Mouse (Mus musculus): Measurements from ENCODE around the gene Utp4. TPM values are rescaled to one million over a fixed set of nuclear protein-coding genes. Genes with fewer than 3 reads are reported as not detected.

Utp4 gene
- total RNA-seq, 1 experiment = 118 TPM

DNA sequence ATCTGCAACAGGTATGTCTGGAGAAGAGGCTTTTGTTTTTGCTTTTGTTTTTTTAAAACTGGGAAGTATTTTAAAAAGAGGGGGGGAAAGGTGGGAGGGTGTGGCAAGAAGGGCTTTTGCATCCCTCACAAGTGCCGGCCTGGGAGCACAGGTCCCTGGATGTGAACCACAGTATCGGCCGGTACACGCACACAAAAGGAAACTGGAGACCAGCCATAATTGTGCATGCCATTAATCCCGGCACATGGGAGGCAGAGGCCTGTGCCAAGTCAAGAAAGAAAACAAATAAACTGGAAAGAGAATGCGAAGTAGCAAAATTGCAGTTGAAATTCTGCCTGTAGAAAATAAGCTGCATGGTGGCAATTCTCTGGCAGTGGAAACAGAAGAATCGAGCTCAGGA, 14.9 kb downstream of the Utp4 start:
- H3K9me3 ChIP-seq (ENCODE audit: control insufficient read depth, insufficient read depth, low read depth, low read length) = no peaks in the 10 kb centered on the region
- peaks cover 6 to 8% of the 10 kb centered on the region in 2 experiments for H3K4me1 ChIP-seq (ENCODE audit: control insufficient read depth in 2 of 2, insufficient read depth in 2 of 2, low read length in 2 of 2, poor library complexity in 1 of 2)
- no peak overlapping the region for H3K27ac ChIP-seq (ENCODE audit: insufficient read depth, low read depth, low read length, poor library complexity, severe bottlenecking)
- peaks cover 63% of the 10 kb centered on the region for H3K36me3 ChIP-seq (ENCODE audit: control insufficient read depth, insufficient read depth, low read length, poor library complexity, severe bottlenecking)
- no peak overlapping the region for H3K9ac ChIP-seq (ENCODE audit: insufficient read depth, low read depth, low read length, poor library complexity, severe bottlenecking)
- DNase-seq (ENCODE audit: low read depth, low spot score) = no peak
- in situ Hi-C loops (cut with MboI; ENCODE audit: low sequenced_read_pairs in 2 of 2, unreplicated experiment in 2 of 2) = no loop called here
- TF ChIP-seq CHD2 (IDR thresholded peaks at IDR 0.05; ENCODE audit: low read depth, low read length) (no peak), HCFC1 (IDR thresholded peaks at IDR 0.05; ENCODE audit: borderline replicate concordance, insufficient read depth, low read length) (no peak), ZC3H11A (IDR thresholded peaks at IDR 0.05; ENCODE audit: borderline replicate concordance, low read depth, low read length) (no peak), MAFK (IDR thresholded peaks at IDR 0.05; ENCODE audit: insufficient read depth, low read depth, low read length) (no peak), ZNF384 (IDR thresholded peaks at IDR 0.05; ENCODE audit: low read depth, low read length) (no peak)
- H3K4me3 ChIP-seq (ENCODE audit: insufficient read depth in 1 of 2, low read depth in 1 of 2, low read length in 2 of 2, poor library complexity in 1 of 2, severe bottlenecking in 1 of 2) = no peak overlapping the region

DNA sequence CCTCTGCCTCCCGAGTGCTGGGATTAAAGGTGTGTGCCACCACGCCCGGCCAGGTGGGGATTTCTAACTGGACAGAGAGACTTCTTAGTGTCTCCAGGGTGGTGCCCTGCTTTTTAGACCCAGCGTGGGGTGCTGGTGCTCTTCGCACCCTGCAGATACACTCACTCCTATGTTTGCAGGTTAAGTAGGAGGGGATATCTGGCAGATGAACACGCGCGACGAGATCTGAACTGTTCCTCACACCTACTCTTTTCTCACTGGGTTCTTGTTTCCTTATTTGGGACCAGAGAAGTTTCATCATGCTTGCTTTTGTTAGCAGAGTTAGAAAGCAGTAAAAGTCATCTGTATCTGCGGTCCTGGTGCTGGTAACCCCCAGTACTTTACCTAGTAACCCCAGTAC, 20.2 kb downstream of the Utp4 start:
- Histone ChIP-seq H3K4me3 (ENCODE audit: insufficient read depth in 1 of 2, low read depth in 1 of 2, low read length in 2 of 2, poor library complexity in 1 of 2, severe bottlenecking in 1 of 2) (no peak overlapping the region), H3K36me3 (ENCODE audit: control insufficient read depth, insufficient read depth, low read length, poor library complexity, severe bottlenecking) (peaks cover 65% of the 10 kb centered on the region), H3K9me3 (ENCODE audit: control insufficient read depth, insufficient read depth, low read depth, low read length) (no peaks in the 10 kb centered on the region), H3K9ac (ENCODE audit: insufficient read depth, low read depth, low read length, poor library complexity, severe bottlenecking) (no peak overlapping the region), H3K27ac (ENCODE audit: insufficient read depth, low read depth, low read length, poor library complexity, severe bottlenecking) (no peak overlapping the region), H3K4me1 (ENCODE audit: control insufficient read depth in 2 of 2, insufficient read depth in 2 of 2, low read length in 2 of 2, poor library complexity in 1 of 2) (no peaks in the 10 kb centered on the region)
- no peak for DNase-seq (ENCODE audit: low read depth, low spot score)
- TF ChIP-seq CHD2 (IDR thresholded peaks at IDR 0.05; ENCODE audit: low read depth, low read length) (no peak), HCFC1 (IDR thresholded peaks at IDR 0.05; ENCODE audit: borderline replicate concordance, insufficient read depth, low read length) (no peak), ZNF384 (IDR thresholded peaks at IDR 0.05; ENCODE audit: low read depth, low read length) (no peak), ZC3H11A (IDR thresholded peaks at IDR 0.05; ENCODE audit: borderline replicate concordance, low read depth, low read length) (no peak), MAFK (IDR thresholded peaks at IDR 0.05; ENCODE audit: insufficient read depth, low read depth, low read length) (no peak)
- in situ Hi-C loops (cut with MboI; ENCODE audit: low sequenced_read_pairs in 2 of 2, unreplicated experiment in 2 of 2) = no loop called here

DNA sequence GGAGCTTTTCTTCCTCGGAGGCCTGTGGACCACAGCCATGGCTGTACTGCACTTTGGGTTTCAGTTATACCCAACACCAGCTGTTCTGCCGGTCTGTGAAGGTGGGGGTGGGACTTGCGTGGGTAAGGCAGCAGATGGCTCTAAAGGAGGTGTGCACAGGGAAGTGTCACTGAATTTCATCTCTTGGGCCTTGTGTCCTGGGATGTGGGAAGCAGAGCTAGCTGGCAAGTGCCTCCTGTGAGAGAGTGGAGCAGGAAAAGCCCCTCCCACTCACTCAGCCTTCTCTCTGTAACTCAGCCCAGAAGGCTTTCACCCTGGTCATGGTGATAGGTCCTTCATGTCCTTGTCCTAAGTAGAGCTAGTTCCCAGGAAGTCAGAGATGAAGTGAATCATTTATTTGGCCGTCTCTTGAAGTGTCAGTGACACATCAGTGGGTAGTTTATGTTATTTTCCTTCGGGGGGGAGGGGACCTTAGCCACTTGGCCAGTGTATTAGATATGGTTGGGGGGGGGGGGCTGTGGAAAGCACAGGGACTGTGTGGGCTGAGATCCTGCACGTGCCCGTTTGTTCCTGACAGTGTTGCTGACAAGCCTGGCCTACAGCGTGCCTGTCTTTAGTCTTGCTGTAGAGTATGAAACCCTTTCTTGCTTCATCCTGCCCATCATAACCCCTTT, 26.4 kb downstream of the Utp4 start:
- H3K9ac ChIP-seq (ENCODE audit: insufficient read depth, low read depth, low read length, poor library complexity, severe bottlenecking) = no peak overlapping the region
- in situ Hi-C loops (cut with MboI; ENCODE audit: low sequenced_read_pairs in 2 of 2, unreplicated experiment in 2 of 2) = no loop called here
- H3K4me1 ChIP-seq (ENCODE audit: control insufficient read depth in 2 of 2, insufficient read depth in 2 of 2, low read length in 2 of 2, poor library complexity in 1 of 2) = peaks cover under 1 to 7% of the 10 kb centered on the region in 2 experiments; a peak in 1 of 4 replicates
- no peak for DNase-seq (ENCODE audit: low read depth, low spot score)
- H3K27ac ChIP-seq (ENCODE audit: insufficient read depth, low read depth, low read length, poor library complexity, severe bottlenecking) = no peak overlapping the region
- TF ChIP-seq CHD2 (IDR thresholded peaks at IDR 0.05; ENCODE audit: low read depth, low read length) (no peak), ZC3H11A (IDR thresholded peaks at IDR 0.05; ENCODE audit: borderline replicate concordance, low read depth, low read length) (no peak), ZNF384 (IDR thresholded peaks at IDR 0.05; ENCODE audit: low read depth, low read length) (no peak), MAFK (IDR thresholded peaks at IDR 0.05; ENCODE audit: insufficient read depth, low read depth, low read length) (no peak), HCFC1 (IDR thresholded peaks at IDR 0.05; ENCODE audit: borderline replicate concordance, insufficient read depth, low read length) (no peak)
- H3K9me3 ChIP-seq (ENCODE audit: control insufficient read depth, insufficient read depth, low read depth, low read length) = no peaks in the 10 kb centered on the region
- peaks cover 65% of the 10 kb centered on the region for H3K36me3 ChIP-seq (ENCODE audit: control insufficient read depth, insufficient read depth, low read length, poor library complexity, severe bottlenecking)
- H3K4me3 ChIP-seq (ENCODE audit: insufficient read depth in 1 of 2, low read depth in 1 of 2, low read length in 2 of 2, poor library complexity in 1 of 2, severe bottlenecking in 1 of 2) = no peak overlapping the region

DNA sequence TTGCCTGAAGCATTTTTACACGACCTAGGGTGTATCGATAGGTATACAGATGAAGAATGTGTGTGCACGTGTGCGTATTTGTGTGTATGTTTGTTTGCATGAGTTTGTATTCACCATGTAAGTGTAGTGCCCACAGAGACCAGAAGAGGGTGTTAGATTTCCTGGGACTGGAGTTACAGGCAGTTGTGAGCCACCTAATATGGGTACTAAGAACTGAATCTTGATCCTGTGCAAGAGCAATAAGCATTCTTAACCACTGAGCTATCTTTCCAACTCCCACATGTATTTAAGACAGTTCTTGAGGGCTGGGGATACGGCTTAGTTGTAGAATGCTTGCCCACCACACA, 26.9 kb downstream of the Utp4 start:
- peaks cover 2 to 10% of the 10 kb centered on the region in 2 experiments; a peak in 2 of 4 replicates for H3K4me1 ChIP-seq (ENCODE audit: control insufficient read depth in 2 of 2, insufficient read depth in 2 of 2, low read length in 2 of 2, poor library complexity in 1 of 2)
- no peak for TF ChIP-seq HCFC1 (IDR thresholded peaks at IDR 0.05; ENCODE audit: borderline replicate concordance, insufficient read depth, low read length)
- no peak for TF ChIP-seq CHD2 (IDR thresholded peaks at IDR 0.05; ENCODE audit: low read depth, low read length)
- TF ChIP-seq MAFK (IDR thresholded peaks at IDR 0.05; ENCODE audit: insufficient read depth, low read depth, low read length) = no peak
- no peak for TF ChIP-seq ZNF384 (IDR thresholded peaks at IDR 0.05; ENCODE audit: low read depth, low read length)
- TF ChIP-seq ZC3H11A (IDR thresholded peaks at IDR 0.05; ENCODE audit: borderline replicate concordance, low read depth, low read length) = no peak
- peaks cover 62% of the 10 kb centered on the region for H3K36me3 ChIP-seq (ENCODE audit: control insufficient read depth, insufficient read depth, low read length, poor library complexity, severe bottlenecking)
- no peak overlapping the region for H3K27ac ChIP-seq (ENCODE audit: insufficient read depth, low read depth, low read length, poor library complexity, severe bottlenecking)
- no peak overlapping the region for H3K4me3 ChIP-seq (ENCODE audit: insufficient read depth in 1 of 2, low read depth in 1 of 2, low read length in 2 of 2, poor library complexity in 1 of 2, severe bottlenecking in 1 of 2)
- in situ Hi-C loops (cut with MboI; ENCODE audit: low sequenced_read_pairs in 2 of 2, unreplicated experiment in 2 of 2) = no loop called here
- H3K9me3 ChIP-seq (ENCODE audit: control insufficient read depth, insufficient read depth, low read depth, low read length) = no peaks in the 10 kb centered on the region
- DNase-seq (ENCODE audit: low read depth, low spot score) = no peak
- no peak overlapping the region for H3K9ac ChIP-seq (ENCODE audit: insufficient read depth, low read depth, low read length, poor library complexity, severe bottlenecking)

Measured in ES-E14 (cell line).